Mouse (Mus musculus) lung, adult 2 months (tissue): Measurements from ENCODE around the gene Vsx1.

Experiments used
- CTCF ChIP-seq: fragments of 200-500 bp; IDR thresholded peaks from 2 replicates; pipeline ENCODE4 v1.5.1; 2011; ENCODE audit warnings: mild to moderate bottlenecking, low read length, control low read depth; ENCODE audit not compliant: insufficient read depth
- POLR2A ChIP-seq: fragments of 200-500 bp; IDR thresholded peaks from 2 replicates; pipeline ENCODE4 v1.6.1; 2011; ENCODE audit warnings: low read depth, mild to moderate bottlenecking, control low read depth, low read length, borderline replicate concordance; ENCODE audit errors: extremely low read depth

DNA sequence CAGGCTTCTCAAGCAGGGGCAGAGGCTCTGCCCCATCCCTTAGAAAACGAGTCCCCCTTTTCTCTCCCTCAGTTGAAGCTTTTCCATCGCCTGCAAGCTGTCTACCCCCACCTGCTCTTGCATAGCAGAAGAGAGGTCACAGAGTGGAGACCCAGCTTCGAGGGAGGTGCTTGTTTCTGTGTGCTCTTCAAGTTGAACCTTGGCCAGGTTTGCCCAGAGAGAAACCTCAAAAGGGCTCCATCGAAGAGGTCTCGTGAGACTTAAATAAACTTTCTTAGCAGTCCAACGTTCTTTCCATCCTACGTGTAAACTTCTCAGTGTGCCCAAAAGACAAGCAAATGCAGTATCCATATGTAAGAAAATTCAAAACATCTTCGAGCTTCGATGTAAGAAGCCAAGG lies 37.8 kb downstream of the Vsx1 start:
- TF ChIP-seq POLR2A (no peak), CTCF (no peak)
